Mouse (Mus musculus) mouse embryonic stem cell (cell line): ENCODE data around the gene Olfr609.
"Not testable (repeated sequence)": the region's sequence is repeated elsewhere in the genome, so short reads cannot be mapped to it uniquely, and the experiment has no call there.

Source experiments
- in situ Hi-C, 2 experiments: fragments of 300-500 bp; cut with MboI; formaldehyde crosslinking; loops; 1 replicate in 1 of 2; 3 replicates in 1 of 2; pipeline ENCODE4 v1.14.3; 2019 to 2020; ENCODE audit warnings: low sequenced_read_pairs in 2 of 2, low pct_unique_long_range_greater_than_20kb in 1 of 2, mixed read lengths in 1 of 2; ENCODE audit not compliant: unreplicated experiment in 1 of 2

Gene Olfr609

GRCm38 (mm10) chr7:103497962-103498361 lies at the start of gene Olfr609:
Gene Olfr609, minus strand, starts transcription at chr7:103498062.
- in situ Hi-C loops = no loop called here

GRCm38 (mm10) chr7:103542617-103543016 lies 44.8 kb upstream of the Olfr609 start, which contains the start of gene Olfr612:
Gene Olfr612, minus strand, starts transcription at chr7:103542717.
- in situ Hi-C loops = not testable (repeated sequence)

- in situ Hi-C loops = not testable (repeated sequence)
These were observed 22.9 kb upstream of the Olfr609 start, which contains the start of gene Olfr611 for GRCm38 (mm10) chr7:103520746-103521145. Gene Olfr611, minus strand, starts transcription at chr7:103520846.

DNA sequence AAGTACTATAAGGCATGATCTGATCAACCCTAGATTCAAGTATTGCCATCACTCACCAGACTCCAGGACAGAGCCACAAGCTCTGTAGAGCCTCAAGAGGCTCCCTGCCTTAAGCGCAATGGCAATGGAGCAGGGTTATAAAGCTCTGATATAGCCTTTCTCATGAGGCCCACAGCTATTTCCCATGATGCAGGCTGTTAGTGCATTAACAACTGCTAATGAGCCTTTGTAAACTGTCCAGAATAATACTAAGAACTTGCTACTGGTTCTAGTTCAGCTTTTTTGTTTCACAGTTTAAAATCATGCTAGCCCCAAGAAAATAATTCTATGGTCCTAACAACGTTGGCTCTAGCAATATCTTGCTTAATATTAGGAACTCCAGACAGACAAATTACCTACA lies 14.2 kb upstream of the Olfr609 start, which contains the start of gene Olfr610:
Olfr610 (minus strand) TSS at position 101 of the 400 bp plus-strand sequence.
- in situ Hi-C loops = no loop called here

GRCm38 (mm10) chr7:103477106-103477505 lies 20.8 kb downstream of the Olfr609 start:
- in situ Hi-C loops = not testable (repeated sequence)

- in situ Hi-C loops = no loop called here
These were observed 28.3 kb downstream of the Olfr609 start, which contains the start of gene Olfr608 for GRCm38 (mm10) chr7:103469577-103469976. Gene Olfr608, plus strand, starts transcription at chr7:103469877.

- in situ Hi-C loops = no loop called here
These were observed 37.3 kb downstream of the Olfr609 start for GRCm38 (mm10) chr7:103460590-103460989.

GRCm38 (mm10) chr7:103448746-103449145 lies 49.1 kb downstream of the Olfr609 start, which contains the start of gene Olfr606:
Gene Olfr606, plus strand, starts transcription at chr7:103449046.
- in situ Hi-C loops = no loop called here

- in situ Hi-C loops = no loop called here
These were observed 52.5 kb downstream of the Olfr609 start, which contains the start of gene Olfr605 for GRCm38 (mm10) chr7:103445339-103445738. Gene Olfr605, minus strand, starts transcription at chr7:103445439.
